Mouse (Mus musculus): ENCODE measurements at regions not wholly inside any gene's neighbourhood (a gene's known extent, or its start where the extent isn't known, plus 50 kb on each side); places are given as distances from the start of the nearest gene placed in this dataset.

GRCm38 (mm10) chr15:88036146-88037000 is 492.3 kb downstream of the Fam19a5 start:
- DNase-seq: peak; percentile 93

DNA sequence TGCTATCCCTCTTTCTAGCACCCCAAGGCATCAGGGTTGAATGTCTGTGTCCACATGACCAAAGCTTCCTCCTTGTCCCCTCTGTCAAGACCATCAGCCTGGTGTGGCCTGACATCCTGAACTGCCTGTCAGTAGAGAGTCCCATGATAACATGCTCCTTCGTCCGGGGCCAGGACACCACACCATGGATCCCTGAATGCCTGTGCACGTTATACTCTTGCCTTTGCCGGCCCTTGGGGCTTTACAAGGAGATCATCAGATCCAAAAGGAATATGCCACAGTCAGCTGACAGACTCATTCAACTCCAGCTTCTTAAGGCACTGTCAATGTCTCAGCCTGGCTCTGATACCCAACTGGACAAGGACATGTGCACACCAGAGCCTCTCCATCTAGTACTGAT is 493.5 kb downstream of the Fam19a5 start:
- peak; percentile 89 for DNase-seq

DNA sequence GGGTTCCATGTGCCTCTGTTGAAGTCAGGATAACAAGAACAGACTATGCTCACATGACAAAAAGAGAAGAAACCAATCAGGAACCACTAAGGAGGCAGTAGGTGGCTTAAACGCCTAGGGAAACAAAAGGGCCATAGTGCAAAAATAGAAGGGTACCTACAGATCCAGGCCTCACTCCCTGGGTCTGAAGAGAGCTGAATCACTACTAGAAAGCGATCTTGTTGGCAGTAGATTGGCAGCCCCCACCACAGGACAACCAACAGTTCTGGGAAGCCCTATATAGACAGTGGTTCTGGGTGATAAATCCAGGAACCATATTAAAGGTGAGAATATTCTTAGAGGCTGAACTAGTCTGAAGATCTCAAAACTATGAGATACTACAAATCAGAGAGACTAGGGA is 498.7 kb downstream of the Fam19a5 start:
- peak; percentile 55 for DNase-seq

DNA sequence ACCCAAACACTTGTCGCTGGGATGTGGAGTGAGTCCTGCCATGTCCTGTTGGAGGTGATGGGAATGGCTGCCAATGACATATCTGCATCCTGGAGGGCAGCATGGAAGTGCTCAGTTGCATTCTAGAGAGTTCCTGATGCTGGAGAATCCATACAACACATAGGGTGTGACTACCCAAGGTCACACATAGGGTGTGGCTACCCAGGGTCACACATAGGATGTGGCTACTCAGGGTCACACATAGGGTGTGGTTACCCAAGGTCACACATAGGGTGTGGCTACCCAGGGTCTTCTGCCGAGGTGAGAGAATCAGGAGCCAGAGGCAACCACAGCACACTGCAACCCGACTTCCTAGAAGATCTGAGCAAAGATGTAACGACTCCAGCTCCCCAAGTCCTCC is 514.0 kb downstream of the Fam19a5 start:
- peak; percentile 74 for DNase-seq

- DNase-seq: peak; percentile 17
Observed at GRCm38 (mm10) chr15:88060935-88061334, 516.8 kb downstream of the Fam19a5 start.

GRCm38 (mm10) chr15:88063041-88063440 is 518.9 kb downstream of the Fam19a5 start:
- DNase-seq: peak; percentile 67

DNA sequence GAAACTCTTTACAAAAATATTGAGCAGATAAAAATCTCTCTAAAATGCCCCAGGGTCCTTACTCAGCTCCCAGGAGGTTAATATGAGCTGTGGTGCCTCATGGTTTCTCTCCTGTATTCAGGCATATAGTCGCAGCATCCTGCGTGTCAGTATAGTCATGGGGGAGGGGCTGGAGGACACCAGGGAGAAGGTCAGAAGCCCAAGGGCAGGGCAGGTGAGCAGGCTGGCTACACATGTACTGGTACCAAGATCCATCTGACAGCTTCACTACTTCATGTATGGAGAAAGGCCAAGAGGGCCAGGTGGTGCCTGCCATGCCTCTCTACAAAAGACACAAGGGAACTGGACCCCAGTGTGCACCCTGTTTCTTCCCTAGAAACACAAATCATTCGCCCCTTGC is 524.4 kb downstream of the Fam19a5 start:
- DNase-seq: peak; percentile 55

- DNase-seq: peak; percentile 64
Observed at GRCm38 (mm10) chr15:88072676-88073075, 527.4 kb upstream of the Zdhhc25 start.

DNA sequence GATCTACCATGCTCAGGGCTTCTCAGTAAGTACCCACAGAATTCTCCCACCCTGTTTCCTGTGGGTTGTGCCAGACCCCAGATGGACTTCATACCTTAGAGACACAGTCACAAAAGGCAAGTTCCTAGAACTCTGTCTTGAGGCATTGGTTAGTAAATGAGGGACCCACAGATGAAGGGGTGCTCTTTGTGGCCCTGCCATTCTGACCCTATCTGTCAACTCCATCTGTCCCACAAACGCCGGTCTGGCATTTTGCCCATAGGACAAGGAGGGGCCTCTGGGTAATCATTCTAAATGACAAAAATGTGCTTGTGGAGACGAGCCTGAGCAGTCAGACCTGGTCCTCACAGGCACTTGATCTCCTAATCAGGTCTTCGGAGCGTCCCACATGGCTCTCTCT is 516.2 kb upstream of the Zdhhc25 start:
- peak; percentile 71 for DNase-seq

DNA sequence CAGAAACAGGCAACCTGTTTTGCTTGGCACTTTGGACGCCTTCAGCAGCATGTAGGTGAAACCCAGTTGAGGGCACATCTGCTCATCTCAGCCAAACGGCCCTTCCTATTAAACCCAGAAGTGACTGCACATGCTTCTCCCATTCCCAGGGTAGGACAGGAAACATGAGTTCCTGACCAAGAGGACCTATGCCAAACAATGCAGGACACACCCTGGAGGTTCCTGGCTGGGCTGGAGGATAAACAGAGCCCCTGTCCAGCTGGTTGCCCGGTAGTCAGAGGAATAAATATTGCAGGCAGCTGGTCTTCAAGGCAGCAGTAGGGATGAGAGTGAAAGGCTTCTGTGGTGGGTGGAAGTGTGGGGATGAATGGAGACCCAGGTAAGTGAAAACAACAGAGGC is 514.5 kb upstream of the Zdhhc25 start:
- DNase-seq: peak; percentile 96

DNA sequence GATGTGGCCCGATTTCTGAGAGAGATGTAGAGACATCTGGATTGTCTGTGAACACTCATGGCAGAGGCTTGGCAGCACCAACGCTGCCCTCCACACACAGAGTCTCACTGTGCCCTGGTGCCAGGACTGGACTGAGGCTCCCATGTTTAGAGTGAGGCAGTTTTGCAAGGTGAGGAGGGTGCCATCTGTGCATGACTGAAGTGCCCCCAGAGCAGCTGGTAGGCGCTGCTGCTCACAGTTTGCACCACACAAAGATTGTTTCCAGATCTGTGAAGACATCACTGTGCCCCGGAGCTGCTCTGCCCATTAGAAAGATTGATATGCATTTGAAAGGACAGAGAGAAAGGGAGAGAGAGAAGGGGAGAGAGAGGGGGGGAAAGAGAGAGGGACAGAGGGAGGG is 510.6 kb upstream of the Zdhhc25 start:
- peak; percentile 51 for DNase-seq

DNA sequence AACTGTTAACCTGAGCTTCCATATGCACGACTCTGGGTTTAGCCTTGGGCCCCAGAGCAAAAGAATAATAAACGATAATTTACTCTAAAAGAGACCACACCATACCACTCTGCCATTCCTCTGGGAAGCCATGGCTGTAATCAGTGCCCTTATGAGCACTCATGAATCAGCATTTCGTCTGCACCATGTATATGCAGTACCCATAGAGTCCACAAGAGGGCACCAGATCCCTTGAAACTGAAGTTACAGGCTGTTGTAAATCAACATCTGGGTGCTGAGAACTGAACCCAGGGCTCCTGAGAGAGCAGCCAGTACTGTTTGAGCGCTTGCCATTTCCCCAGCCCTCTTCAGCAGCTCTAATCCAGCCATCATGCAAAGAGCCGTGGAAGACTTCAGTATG is 508.7 kb upstream of the Zdhhc25 start:
- no peak for DNase-seq

GRCm38 (mm10) chr15:88120376-88120775 is 479.7 kb upstream of the Zdhhc25 start:
- DNase-seq: no peak

DNA sequence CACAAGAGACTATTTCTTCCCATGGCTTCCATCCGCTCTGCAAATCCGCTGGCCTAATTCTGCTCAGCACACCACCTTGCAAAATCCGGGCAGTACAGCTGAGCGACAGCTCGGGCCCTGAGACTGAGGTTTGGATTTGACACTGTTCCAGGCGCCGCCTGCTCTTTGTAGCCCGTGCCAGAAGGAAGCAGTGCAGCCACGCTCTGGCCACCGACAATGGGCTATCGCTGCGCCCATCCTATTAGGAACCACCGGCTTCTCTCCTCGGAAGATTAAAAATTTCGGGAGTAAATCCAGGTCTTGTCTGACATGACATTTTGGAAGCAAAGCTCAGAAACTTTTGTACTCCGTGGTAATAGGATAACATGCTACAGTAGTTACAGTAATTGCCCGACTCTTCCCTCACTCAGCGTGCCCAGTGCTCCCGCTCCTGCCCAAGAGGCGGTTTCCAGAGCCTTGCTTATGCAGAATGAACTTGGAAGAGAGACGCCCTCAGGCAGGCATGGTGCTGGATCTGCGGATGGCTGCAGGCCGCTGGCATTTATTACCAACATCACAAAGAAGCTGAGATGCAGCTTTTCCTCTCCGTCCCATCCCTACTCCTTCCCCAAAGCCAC is 476.1 kb upstream of the Zdhhc25 start:
- DNase-seq: no peak

DNA sequence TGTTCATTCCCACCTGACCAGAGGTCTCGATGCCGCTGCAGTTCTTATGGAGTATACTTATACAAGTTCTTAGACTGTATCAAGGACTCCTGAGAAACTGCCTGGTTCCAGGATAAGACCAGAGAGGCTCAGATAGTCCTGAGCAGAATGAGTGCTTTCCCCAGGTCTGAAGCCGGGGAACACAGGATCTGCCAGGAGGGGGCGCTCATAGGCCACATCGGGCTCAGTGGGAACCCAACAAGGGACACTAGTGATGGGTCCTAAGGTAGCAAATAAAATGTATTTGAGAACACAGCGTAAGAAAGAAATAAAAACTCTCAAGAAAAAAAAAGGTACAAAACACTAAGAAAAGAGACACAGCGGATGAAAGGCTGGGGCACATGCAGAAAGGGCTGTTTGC is 454.0 kb upstream of the Zdhhc25 start:
- DNase-seq: no peak

GRCm38 (mm10) chr15:88151199-88151598 is 448.9 kb upstream of the Zdhhc25 start:
- DNase-seq: peak; percentile 68

DNA sequence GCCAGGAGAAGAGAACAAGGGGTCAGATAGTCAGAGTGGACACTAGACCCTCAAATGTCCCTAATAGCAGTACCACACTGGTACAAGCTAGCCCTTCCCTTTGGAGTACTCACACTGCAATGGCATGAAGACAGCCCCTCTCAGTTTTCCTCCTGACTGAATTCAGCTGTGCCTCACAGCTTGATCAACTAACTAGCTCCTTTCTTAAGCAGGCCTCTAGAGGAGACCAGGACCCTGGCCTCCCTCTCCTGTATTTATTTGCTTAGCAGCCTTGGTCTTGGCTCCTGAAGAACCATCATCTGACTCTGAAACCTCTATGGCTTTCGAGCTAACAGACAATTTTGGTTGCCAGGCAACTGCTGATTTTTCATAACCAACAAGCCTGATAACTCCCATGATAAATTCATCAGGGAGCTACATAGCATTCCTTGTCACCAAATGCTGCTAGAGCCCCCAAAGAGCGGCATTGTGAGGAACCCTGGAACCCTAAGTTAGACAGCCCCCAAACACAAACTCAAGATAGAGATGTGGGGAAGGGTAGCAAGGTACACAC is 440.4 kb upstream of the Zdhhc25 start:
- peak; percentile 66 for DNase-seq

GRCm38 (mm10) chr15:88160291-88160690 is 439.8 kb upstream of the Zdhhc25 start:
- DNase-seq: peak; percentile 48

- peak; percentile 43 for DNase-seq
Observed at GRCm38 (mm10) chr15:88163438-88163837, 436.7 kb upstream of the Zdhhc25 start.

GRCm38 (mm10) chr15:88174326-88174725 is 425.8 kb upstream of the Zdhhc25 start:
- DNase-seq: peak; percentile 28

DNA sequence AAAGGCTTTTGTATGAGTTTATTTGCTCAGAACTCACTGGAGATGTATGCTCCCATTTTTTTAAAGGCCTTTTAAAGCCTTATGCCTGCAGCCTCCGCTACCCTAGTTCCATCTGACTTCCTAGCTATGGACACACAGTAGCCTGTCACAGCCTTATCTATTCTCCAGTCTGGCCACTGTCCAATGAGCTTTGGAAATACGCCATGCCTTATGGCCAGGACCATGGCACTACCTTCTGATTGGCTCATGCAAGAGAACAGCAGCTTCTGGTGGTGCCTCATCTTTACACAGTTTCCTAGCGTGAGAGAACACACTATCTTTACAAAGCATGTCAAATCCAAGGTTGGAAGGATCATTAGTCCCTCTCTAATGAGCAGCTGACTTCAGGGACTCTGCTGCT is 424.1 kb upstream of the Zdhhc25 start:
- DNase-seq: no peak

GRCm38 (mm10) chr15:88196539-88196938 is 403.6 kb upstream of the Zdhhc25 start:
- peak; percentile 7 for DNase-seq

DNA sequence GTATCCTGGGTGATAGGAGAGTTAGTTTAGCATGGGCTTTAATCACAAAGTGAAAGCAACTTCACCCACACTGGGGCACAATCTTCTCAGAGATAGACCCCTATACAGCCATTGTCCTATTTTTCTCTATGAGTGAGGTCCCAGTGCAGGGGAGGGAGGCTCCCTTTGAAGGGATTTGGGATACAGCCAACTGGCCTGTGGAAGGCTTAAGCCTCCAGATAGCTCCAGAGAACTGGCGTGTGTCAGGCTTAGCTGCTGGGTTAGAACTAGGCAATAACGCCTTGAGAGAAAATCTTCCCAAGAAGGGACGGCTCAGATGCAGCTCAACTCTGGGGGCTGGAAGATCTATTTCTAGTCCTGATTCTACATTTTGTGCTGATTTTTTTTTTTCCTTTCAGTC is 397.4 kb upstream of the Zdhhc25 start:
- DNase-seq: peak; percentile 59

DNA sequence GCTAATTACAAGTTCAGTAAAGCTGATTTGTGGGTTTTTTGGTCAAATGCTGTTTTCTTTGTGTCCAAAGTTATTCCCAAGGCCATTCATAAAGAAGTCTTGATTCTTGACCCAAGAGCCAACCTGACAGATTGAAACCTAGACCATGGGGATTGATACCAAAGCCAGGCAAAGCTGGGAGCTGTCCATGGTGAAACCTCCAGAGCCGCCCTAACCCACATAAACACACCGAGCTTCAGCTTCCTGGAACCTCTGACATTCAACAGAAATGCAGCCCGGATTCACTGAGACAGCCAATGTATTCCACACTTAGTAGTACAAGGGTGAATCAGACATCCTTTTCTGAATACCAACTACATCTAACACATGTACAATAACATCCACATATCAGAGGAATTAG is 386.7 kb upstream of the Zdhhc25 start:
- DNase-seq: peak; percentile 33
